Mouse (Mus musculus) forebrain, embryonic 15.5 days (tissue): ENCODE data around the gene Dhdh. TPM values are rescaled to one million over a fixed set of nuclear protein-coding genes. Genes with fewer than 3 reads are reported as not detected.
"Not testable (repeated sequence)": the region's sequence is repeated elsewhere in the genome, so short reads cannot be mapped to it uniquely, and the experiment has no call there.

ENCODE experiments used
- ATAC-seq: fragments of 200-750 bp; cut with Nextera tagmentation; replicated peaks from 2 replicates; pipeline ENCODE4 v1.8.0; 2017; ENCODE audit warnings: mild to moderate bottlenecking, moderate TSS enrichment, moderate library complexity
- H3K27ac ChIP-seq: fragments of 300-500 bp; sonication (generic); replicated peaks from 2 replicates; pipeline ENCODE4 v1.5.1; 2015; ENCODE audit warnings: mild to moderate bottlenecking, inconsistent platforms
- H3K27me3 ChIP-seq: fragments of 300-500 bp; sonication (generic); 2 replicates; pipeline ENCODE4 v1.6.1; 2015; ENCODE audit warnings: inconsistent platforms
- H3K36me3 ChIP-seq: fragments of 300-500 bp; sonication (generic); 2 replicates; pipeline ENCODE4 v1.6.1; 2015; ENCODE audit warnings: mild to moderate bottlenecking, inconsistent platforms
- H3K4me1 ChIP-seq: fragments of 300-500 bp; sonication (generic); 2 replicates; pipeline ENCODE4 v1.6.1; 2015; ENCODE audit warnings: inconsistent platforms
- H3K4me2 ChIP-seq: fragments of 300-500 bp; sonication (generic); replicated peaks from 2 replicates; pipeline ENCODE4 v1.6.1; 2015; ENCODE audit warnings: mild to moderate bottlenecking, inconsistent platforms
- H3K4me3 ChIP-seq: fragments of 300-500 bp; sonication (generic); 2 replicates; pipeline ENCODE4 v1.5.1; 2015; ENCODE audit warnings: mild to moderate bottlenecking, inconsistent platforms
- H3K9ac ChIP-seq: fragments of 300-500 bp; sonication (generic); replicated peaks from 2 replicates; pipeline ENCODE4 v1.6.1; 2015; ENCODE audit warnings: mild to moderate bottlenecking, inconsistent platforms
- H3K9me3 ChIP-seq: fragments of 300-500 bp; sonication (generic); 2 replicates; pipeline ENCODE4 v1.6.1; 2016; ENCODE audit warnings: inconsistent platforms
- WGBS: fragments of 180-500 bp; shearing (Covaris S2); methylation state at CpG from one replicate; pipeline ENCODE4 v1.1.7; 2015; ENCODE audit warnings: mixed read lengths; 5-methylcytosine and 5-hydroxymethylcytosine counted together
- polyA plus RNA-seq: library from polyadenylated mRNA; unstranded; fragments of >200 nt; fragmentation: Nextera tagmentation; extraction: Ambion mirVana; gene quantifications from 2 replicates; pipeline ENCODE4 v1.2.1, GENCODE M21; 2015

The Dhdh gene
- polyA plus RNA-seq, 1 experiment from 2014 or later = 2.6 TPM

DNA sequence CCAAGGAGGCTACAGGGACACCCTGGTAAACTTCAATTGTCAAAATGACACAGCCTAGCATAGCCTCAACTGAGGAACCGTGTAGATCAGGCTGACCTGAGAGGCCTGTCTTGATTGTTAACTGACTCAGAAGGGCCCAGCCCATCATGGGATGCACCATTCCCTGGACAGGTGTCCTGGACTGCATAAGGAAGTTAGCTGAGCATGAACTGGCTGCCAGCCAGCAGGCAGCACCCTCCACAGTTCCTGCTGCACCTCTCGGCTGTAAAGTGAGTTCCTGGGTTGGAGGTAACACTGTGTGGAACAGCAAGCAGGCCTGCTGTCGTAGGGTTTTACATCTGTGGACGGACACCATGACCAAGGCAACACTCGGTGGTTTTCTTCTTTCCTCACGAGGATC is 19.0 kb upstream of the Dhdh start:
- Histone ChIP-seq H3K4me1 (peaks cover 14% of the 10 kb centered on the region), H3K9me3 (no peaks in the 10 kb centered on the region), H3K4me2 (no peak overlapping the region), H3K9ac (no peak overlapping the region), H3K27ac (no peak overlapping the region), H3K36me3 (peaks cover 7% of the 10 kb centered on the region; the same call in 1 of the 2 replicates), H3K4me3 (no peak overlapping the region), H3K27me3 (no peaks in the 10 kb centered on the region)
- ATAC-seq = no peak
- WGBS = 90% methylated on average over 6 of the region's 6 CpGs

DNA sequence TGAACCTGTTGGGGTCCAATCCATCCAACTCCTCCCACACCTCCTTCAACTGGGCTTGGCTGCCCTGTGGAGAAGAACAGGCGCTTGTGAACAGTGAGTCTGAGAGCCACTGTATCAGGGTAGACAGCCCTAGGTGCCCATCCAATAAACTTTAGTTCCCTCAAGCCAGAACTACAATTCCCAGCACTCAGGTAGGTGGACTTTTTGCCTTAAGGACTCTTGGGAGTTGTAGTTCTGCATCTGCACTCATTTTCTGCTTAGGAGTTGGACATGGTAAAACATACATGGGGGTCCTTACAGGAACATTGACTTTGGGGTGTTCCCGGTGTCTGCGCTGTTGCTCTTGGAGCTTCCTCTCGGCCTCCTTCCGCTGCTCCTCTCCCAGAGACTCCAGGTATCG is 9.8 kb upstream of the Dhdh start:
- Histone ChIP-seq H3K9ac (no peak overlapping the region), H3K4me1 (no peaks in the 10 kb centered on the region), H3K4me2 (no peak overlapping the region), H3K9me3 (no peaks in the 10 kb centered on the region), H3K27ac (no peak overlapping the region), H3K4me3 (no peak overlapping the region), H3K27me3 (no peaks in the 10 kb centered on the region), H3K36me3 (peaks cover 56% of the 10 kb centered on the region)
- ATAC-seq = no peak
- WGBS = 97% methylated on average over 6 of the region's 6 CpGs

GRCm38 (mm10) chr7:45494548-45494947 is 5.9 kb upstream of the Dhdh start:
- H3K9ac ChIP-seq = no peak overlapping the region
- H3K9me3 ChIP-seq = no peaks in the 10 kb centered on the region
- H3K27me3 ChIP-seq = no peaks in the 10 kb centered on the region
- H3K4me2 ChIP-seq = no peak overlapping the region
- H3K36me3 ChIP-seq = peaks cover 52% of the 10 kb centered on the region
- 84% methylated on average over 9 of the region's 9 CpGs for WGBS
- no peak for ATAC-seq
- no peaks in the 10 kb centered on the region for H3K4me1 ChIP-seq
- H3K4me3 ChIP-seq = no peak overlapping the region
- H3K27ac ChIP-seq = no peak overlapping the region

DNA sequence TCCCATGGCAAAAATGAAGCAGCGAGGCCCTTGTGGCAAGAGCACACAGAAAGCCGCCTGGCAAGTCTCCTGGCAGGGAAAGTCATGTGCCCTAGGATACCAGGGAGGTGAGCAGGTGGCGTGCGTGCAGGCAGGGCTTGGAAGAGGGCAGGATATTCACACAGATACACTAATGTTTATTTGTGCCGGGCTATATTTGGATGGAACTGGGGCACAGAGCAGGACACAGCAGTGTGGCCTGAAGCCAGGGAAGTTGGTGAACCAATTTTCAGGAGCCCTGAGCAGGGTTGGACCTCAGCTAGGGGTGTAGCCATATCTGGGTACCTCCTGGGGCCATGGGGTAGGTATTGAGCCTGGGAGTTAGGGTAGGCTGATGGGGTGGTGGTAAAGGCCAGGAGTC is 4.3 kb upstream of the Dhdh start:
- Histone ChIP-seq H3K36me3 (peaks cover 37% of the 10 kb centered on the region), H3K9ac (no peak overlapping the region), H3K27me3 (no peaks in the 10 kb centered on the region), H3K4me2 (no peak overlapping the region), H3K4me3 (no peak overlapping the region), H3K9me3 (no peaks in the 10 kb centered on the region), H3K27ac (no peak overlapping the region), H3K4me1 (peaks cover 14% of the 10 kb centered on the region)
- 93% methylated on average over 5 of the region's 5 CpGs for WGBS
- no peak for ATAC-seq

DNA sequence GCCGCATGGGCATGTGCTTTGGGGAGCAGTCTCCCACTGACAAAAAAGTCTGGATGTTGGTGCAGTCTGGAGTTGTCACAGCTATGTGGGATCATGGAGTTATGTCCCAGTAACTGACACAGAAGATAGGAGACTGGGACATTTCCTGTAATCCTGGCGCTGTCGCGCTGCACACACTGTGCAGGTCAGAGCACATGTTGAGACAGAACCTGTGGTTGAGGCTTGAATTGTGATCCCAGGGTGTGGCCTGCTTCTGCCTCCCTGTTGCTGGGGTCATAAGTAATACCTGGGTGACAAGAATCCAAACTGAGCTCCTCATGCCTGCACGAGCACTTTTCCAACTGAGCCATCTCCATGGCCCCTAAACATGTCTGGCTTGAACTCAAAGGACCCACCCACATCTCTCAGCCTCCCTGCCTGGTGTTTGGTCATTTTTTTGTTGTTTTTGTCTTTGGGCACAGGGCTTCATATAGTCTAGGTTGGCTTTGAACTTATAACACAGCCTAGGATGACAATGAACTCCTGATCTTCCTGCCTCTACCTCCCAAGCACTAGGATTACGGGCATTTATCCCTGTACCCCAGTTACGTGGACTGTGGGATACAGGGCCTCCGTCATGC is 3.7 kb upstream of the Dhdh start:
- H3K36me3 ChIP-seq = peaks cover 34% of the 10 kb centered on the region
- WGBS = 93% methylated on average over 8 of the region's 8 CpGs

DNA sequence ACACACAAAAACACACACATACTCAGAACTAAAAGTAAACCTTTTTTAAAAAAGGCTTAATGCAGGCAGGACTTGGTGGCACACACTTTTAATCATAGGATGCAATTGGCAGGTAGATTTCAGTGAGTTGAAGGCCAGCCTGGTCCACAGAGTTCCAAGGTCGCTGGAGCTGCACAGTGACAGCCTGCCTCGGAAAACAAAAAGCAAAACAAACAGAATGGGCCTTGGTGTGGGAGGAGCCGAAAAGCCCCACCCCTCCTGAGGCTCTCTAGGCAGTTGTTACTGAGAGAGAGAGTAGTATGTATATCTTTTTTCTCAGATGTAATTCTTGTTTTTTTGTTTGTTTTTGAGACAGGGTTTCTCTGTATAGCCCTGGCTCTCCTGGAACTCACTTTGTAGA is 2.7 kb upstream of the Dhdh start:
- no peaks in the 10 kb centered on the region for H3K9me3 ChIP-seq
- no peaks in the 10 kb centered on the region for H3K27me3 ChIP-seq
- H3K27ac ChIP-seq = no peak overlapping the region
- WGBS = 30% methylated on average over 3 of the region's 3 CpGs
- no peak for ATAC-seq
- no peak overlapping the region for H3K4me2 ChIP-seq
- H3K4me3 ChIP-seq = no peak overlapping the region
- no peak overlapping the region for H3K9ac ChIP-seq
- H3K36me3 ChIP-seq = peaks cover 28% of the 10 kb centered on the region
- H3K4me1 ChIP-seq = peaks cover 16% of the 10 kb centered on the region

More for the DNA sequence above, 3.7 kb upstream of the Dhdh start:
- peaks cover 16% of the 10 kb centered on the region for H3K4me1 ChIP-seq
- H3K9ac ChIP-seq = no peak overlapping the region
- H3K27ac ChIP-seq = no peak overlapping the region
- no peak for ATAC-seq
- no peaks in the 10 kb centered on the region for H3K27me3 ChIP-seq
- H3K9me3 ChIP-seq = no peaks in the 10 kb centered on the region
- H3K4me3 ChIP-seq = no peak overlapping the region
- no peak overlapping the region for H3K4me2 ChIP-seq

DNA sequence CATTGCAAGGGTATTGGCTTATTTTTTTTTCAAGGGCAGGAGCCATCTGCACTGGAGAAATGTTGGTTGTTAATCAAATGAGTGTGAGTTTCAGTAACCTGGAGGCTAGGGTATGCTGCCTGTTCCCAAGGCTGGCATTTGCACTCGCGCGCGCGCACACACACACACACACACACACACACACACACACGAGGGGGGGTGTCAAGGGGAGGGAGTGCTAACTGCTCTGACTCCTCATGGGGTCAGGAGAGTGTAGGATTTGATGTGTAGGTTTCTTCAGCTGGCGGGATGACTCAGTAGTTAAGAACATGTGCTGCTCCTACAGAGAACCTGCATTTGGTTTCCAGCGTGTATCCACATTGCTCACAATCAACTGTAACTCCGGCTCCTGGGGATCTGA is 2.2 kb upstream of the Dhdh start:
- no peaks in the 10 kb centered on the region for H3K27me3 ChIP-seq
- H3K4me1 ChIP-seq = peaks cover 16% of the 10 kb centered on the region
- no peak overlapping the region for H3K4me3 ChIP-seq
- no peak for ATAC-seq
- H3K36me3 ChIP-seq = peaks cover 28% of the 10 kb centered on the region
- H3K9ac ChIP-seq = no peak overlapping the region
- no peak overlapping the region for H3K27ac ChIP-seq
- no peaks in the 10 kb centered on the region for H3K9me3 ChIP-seq
- 63% methylated on average over 9 of the region's 9 CpGs for WGBS
- H3K4me2 ChIP-seq = no peak overlapping the region

DNA sequence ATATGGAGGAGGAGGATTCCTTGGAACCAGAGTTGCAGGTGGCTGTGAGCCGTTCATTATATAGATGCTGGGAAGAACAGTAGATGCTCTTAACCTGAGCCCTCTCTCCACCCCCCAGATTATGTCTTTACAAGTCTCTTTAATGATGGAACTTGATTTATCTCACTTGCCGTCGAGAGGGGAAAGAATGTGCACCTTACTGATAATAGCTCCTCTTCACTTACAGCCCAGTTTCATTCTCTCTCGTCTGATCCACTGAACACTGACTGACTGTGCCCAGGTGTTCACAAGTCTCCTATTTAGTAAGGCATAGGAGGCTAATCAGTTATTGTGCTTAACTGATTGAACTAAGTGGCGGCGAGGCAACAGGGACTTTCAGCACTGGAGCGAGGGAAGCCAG is 973 bp upstream of the Dhdh start:
- 83% methylated on average over 7 of the region's 7 CpGs for WGBS

DNA sequence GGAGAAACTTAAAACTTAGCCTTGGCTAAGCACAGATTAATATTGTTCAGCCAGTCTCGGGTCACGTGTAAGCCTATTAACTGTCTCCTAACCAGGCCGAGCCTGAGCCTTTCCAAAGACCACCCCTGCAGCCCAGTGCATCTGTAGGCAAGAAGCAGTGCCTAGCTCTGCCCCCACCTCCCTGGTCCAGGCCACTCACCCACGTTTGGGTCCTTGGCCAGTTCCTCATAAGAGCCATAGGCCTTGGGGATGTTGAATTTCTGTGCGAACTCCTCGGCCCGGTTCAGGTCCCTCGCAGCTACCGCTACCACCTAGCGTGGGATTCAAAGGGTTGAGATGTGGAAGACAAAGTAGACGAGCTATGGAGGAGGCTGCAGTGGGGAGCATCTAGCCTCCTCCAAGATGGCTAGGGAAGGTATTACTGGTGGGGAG is 728 bp downstream of the Dhdh start:
- Histone ChIP-seq H3K4me3 (peak overlapping the region; percentile 39), H3K27ac (peak overlapping the region; percentile 68), H3K36me3 (peaks cover 1% of the 10 kb centered on the region; the same call in 1 of the 2 replicates), H3K27me3 (no peaks in the 10 kb centered on the region), H3K9me3 (no peaks in the 10 kb centered on the region), H3K9ac (peak overlapping the region; percentile 56; the same call in 1 of the 2 replicates), H3K4me2 (peak overlapping the region; percentile 81), H3K4me1 (peaks cover 16% of the 10 kb centered on the region)
- ATAC-seq = peak; percentile 67
- WGBS = 15% methylated on average over 11 of the region's 11 CpGs

More for the DNA sequence above, 973 bp upstream of the Dhdh start:
- no peaks in the 10 kb centered on the region for H3K27me3 ChIP-seq
- no peak overlapping the region for H3K27ac ChIP-seq
- no peak overlapping the region for H3K4me2 ChIP-seq
- H3K9me3 ChIP-seq = no peaks in the 10 kb centered on the region
- H3K4me3 ChIP-seq = no peak overlapping the region
- H3K4me1 ChIP-seq = peaks cover 16% of the 10 kb centered on the region
- no peak overlapping the region for H3K9ac ChIP-seq
- peaks cover 18% of the 10 kb centered on the region for H3K36me3 ChIP-seq
- no peak for ATAC-seq

DNA sequence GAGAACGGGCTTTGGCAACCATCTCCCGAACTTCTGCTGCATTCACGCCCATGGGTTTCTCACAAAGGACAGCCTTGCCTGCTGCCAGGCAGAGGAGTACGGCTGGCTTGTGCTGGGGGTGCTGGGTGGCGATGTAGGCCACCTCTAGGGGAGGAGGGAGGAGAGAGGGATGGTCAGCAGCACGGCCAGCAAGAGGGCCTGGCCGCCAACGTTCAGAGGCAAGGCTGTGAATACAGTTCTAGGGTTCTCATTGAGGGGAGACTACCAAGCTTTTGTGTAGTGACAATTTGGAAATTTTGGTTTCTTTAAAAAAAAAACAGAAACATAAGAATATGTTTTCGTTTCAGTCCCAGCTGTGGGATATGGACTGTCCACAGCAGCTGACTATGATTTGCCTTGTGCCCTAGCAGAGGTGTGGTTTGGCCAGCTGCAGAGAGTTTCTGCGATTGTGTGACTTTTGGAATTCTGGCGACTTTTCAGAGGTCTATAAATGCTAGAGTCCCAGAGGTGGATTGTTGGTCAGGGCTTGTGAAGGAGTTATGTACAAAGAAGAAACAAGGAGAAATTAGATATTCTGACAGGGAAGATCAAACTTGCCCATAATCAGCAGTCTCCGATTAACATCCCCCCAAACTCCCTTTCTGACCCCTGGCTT is 1.7 kb downstream of the Dhdh start, which contains the start of gene Gm45808:
TSS of gene Gm45808 (minus strand) at position 51 of the 655 bp plus-strand sequence.
- H3K36me3 ChIP-seq = no peaks in the 10 kb centered on the region
- no peak within 1 kb of the TSS for H3K27ac ChIP-seq
- ATAC-seq = no peak

GRCm38 (mm10) chr7:45486158-45486557 is 2.4 kb downstream of the Dhdh start:
- Histone ChIP-seq H3K4me1 (peaks cover 16% of the 10 kb centered on the region), H3K9me3 (no peaks in the 10 kb centered on the region), H3K36me3 (no peaks in the 10 kb centered on the region), H3K27me3 (no peaks in the 10 kb centered on the region), H3K4me3 (no peak overlapping the region), H3K27ac (no peak overlapping the region), H3K9ac (no peak overlapping the region), H3K4me2 (no peak overlapping the region)
- ATAC-seq = no peak
- 85% methylated on average over 7 of the region's 7 CpGs for WGBS

More for the DNA sequence above, 1.7 kb downstream of the Dhdh start, which contains the start of gene Gm45808:
- Histone ChIP-seq H3K4me2 (no peak within 1 kb of the TSS), H3K4me3 (no peak within 1 kb of the TSS), H3K4me1 (peaks cover 16% of the 10 kb centered on the region), H3K9me3 (no peaks in the 10 kb centered on the region), H3K9ac (no peak within 1 kb of the TSS), H3K27me3 (no peaks in the 10 kb centered on the region)
- 87% methylated on average over 12 of the region's 12 CpGs for WGBS

GRCm38 (mm10) chr7:45484985-45485384 is 3.6 kb downstream of the Dhdh start:
- H3K9ac ChIP-seq, H3K4me3 ChIP-seq, ATAC-seq, H3K27me3 ChIP-seq, H3K9me3 ChIP-seq, H3K36me3 ChIP-seq, H3K27ac ChIP-seq, H3K4me2 ChIP-seq: not testable (repeated sequence)
- 93% methylated on average over 5 of the region's 5 CpGs for WGBS
- H3K4me1 ChIP-seq = peaks cover 16% of the 10 kb centered on the region
